Mouse (Mus musculus): Measurements from ENCODE around the gene Sbsn.
A peak's percentile ranks its signal among the peaks of the same experiment; 100 is the strongest.
"Not testable (repeated sequence)": the region's sequence is repeated elsewhere in the genome, so short reads cannot be mapped to it uniquely, and the experiment has no call there.

Sbsn gene

GRCm38 (mm10) chr7:30751086-30751669 is at the start of gene Sbsn:
Sbsn (plus strand) TSS chr7:30751471.
- DNase-seq = no peak

GRCm38 (mm10) chr7:30706214-30706882 is 44.9 kb upstream of the Sbsn start:
- DNase-seq = no peak

- DNase-seq = no peak
Measured at GRCm38 (mm10) chr7:30707441-30707840, 43.8 kb upstream of the Sbsn start.

- no peak for DNase-seq
Measured at GRCm38 (mm10) chr7:30711942-30712341, 39.3 kb upstream of the Sbsn start, which contains the start of gene Atp4a. Atp4a (plus strand) TSS chr7:30712209.

- DNase-seq = no peak
Measured at GRCm38 (mm10) chr7:30717006-30717715, 34.1 kb upstream of the Sbsn start.

GRCm38 (mm10) chr7:30717716-30718046 is 33.6 kb upstream of the Sbsn start:
- no peak for DNase-seq

- DNase-seq = no peak
Measured at GRCm38 (mm10) chr7:30719669-30720068, 31.6 kb upstream of the Sbsn start.

GRCm38 (mm10) chr7:30721286-30721685 is 30.0 kb upstream of the Sbsn start:
- no peak for DNase-seq

- DNase-seq = no peak
Measured at GRCm38 (mm10) chr7:30723274-30723953, 27.9 kb upstream of the Sbsn start.

- no peak for DNase-seq
Measured at GRCm38 (mm10) chr7:30728214-30728613, 23.1 kb upstream of the Sbsn start.

- no peak for DNase-seq
Measured at GRCm38 (mm10) chr7:30728739-30729395, 22.4 kb upstream of the Sbsn start.

GRCm38 (mm10) chr7:30729396-30730063 is 21.7 kb upstream of the Sbsn start, which contains the start of gene Tmem147:
Tmem147 (minus strand) TSS chr7:30729540.
- peak; percentile 92 for DNase-seq

GRCm38 (mm10) chr7:30730064-30730722 is 21.1 kb upstream of the Sbsn start:
- not testable (repeated sequence) for DNase-seq

GRCm38 (mm10) chr7:30736211-30736610 is 15.1 kb upstream of the Sbsn start:
- no peak for DNase-seq

- DNase-seq = not testable (repeated sequence)
Measured at GRCm38 (mm10) chr7:30742570-30742969, 8.7 kb upstream of the Sbsn start.

GRCm38 (mm10) chr7:30743617-30744016 is 7.7 kb upstream of the Sbsn start, which contains the start of gene Gapdhs:
Gapdhs (minus strand) TSS chr7:30743681.
- DNase-seq = not testable (repeated sequence)

- DNase-seq = no peak
Measured at GRCm38 (mm10) chr7:30744022-30744598, 7.2 kb upstream of the Sbsn start.

- DNase-seq = no peak
Measured at GRCm38 (mm10) chr7:30747525-30748204, 3.6 kb upstream of the Sbsn start.

GRCm38 (mm10) chr7:30749824-30750606 is 1.3 kb upstream of the Sbsn start:
- no peak for DNase-seq

GRCm38 (mm10) chr7:30757001-30757400 is 5.7 kb downstream of the Sbsn start:
- DNase-seq = no peak

Data from cerebellum, adult 11 months (tissue).